8 mouse cellular contexts compared by ENCODE assay signal in the genomic region with DNA sequence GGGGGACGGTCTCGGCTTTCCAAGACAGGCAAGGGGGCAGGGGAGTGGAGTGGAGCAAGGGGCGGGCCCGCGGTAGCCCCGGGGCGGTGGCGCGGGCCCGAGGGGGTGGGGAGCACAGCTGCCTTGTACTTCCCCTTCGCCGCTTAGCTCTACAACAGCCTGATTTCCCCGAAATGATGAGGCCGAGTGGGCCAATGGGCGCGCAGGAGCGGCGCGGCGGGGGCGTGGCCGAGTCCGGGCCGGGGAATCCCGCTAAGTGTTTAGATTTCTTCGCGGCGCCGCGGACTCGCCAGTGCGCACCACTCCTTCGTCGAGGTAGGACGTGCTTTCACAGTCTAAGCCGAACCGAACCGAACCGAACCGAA. TPM values are rescaled to one million over a fixed set of nuclear protein-coding genes. Genes with fewer than 3 reads are reported as not detected.
A peak's percentile ranks its signal among the peaks of the same experiment; 100 is the strongest.
DNase-seq lines count a peak whose midpoint lies in the region; ATAC-seq and TF ChIP-seq lines count a peak whose summit lies in the region.

A gene (plus strand): TSS at position 255 of the 365 bp plus-strand sequence.

- peak; percentile 62 for ATAC-seq in erythroid progenitor cell, adult 5-6 weeks (replicated peaks; ENCODE audit: low FRiP score, poor library complexity, severe bottlenecking)
- ATAC-seq in heart, embryonic 12.5 days (ENCODE audit: insufficient number of reproducible peaks, low FRiP score), result peak; percentile 88
- ATAC-seq in kidney, postnatal 0 days (replicated peaks; ENCODE audit: low FRiP score, low read depth), result peak; percentile 91
- ATAC-seq in monocyte, adult 5-6 weeks (replicated peaks; ENCODE audit: insufficient number of reproducible peaks, low FRiP score, low TSS enrichment, poor library complexity, severe bottlenecking), result peak; percentile 77

- H3K9me3 ChIP-seq in heart, embryonic 12.5 days (replicated peaks), result no peaks in the 10 kb centered on the region
- H3K9me3 ChIP-seq in kidney, postnatal 0 days (replicated peaks; ENCODE audit: low read length), result no peaks in the 10 kb centered on the region

- H3K4me2 ChIP-seq in heart, embryonic 12.5 days, result peak within 1 kb of the TSS; percentile 88
- peak within 1 kb of the TSS; percentile 76 for H3K4me2 ChIP-seq in kidney, postnatal 0 days (ENCODE audit: low read length)

- 0% methylated on average over 39 of the region's 40 CpGs for WGBS in heart, embryonic 12.5 days
- under 1% methylated on average over 40 of the region's 40 CpGs for WGBS in kidney, postnatal 0 days
- under 1% methylated on average over 40 of the region's 40 CpGs for WGBS in liver, adult 2 months

- peak within 1 kb of the TSS; percentile 88 for H3K4me3 ChIP-seq in heart, embryonic 12.5 days
- H3K4me3 ChIP-seq in kidney, postnatal 0 days (replicated peaks; ENCODE audit: low read depth, low read length), result peak within 1 kb of the TSS; percentile 68
- peak within 1 kb of the TSS; percentile 81 for H3K4me3 ChIP-seq in liver, adult 2 months (ENCODE audit: insufficient read depth, low read depth, low read length)

- H3K27me3 ChIP-seq in heart, embryonic 12.5 days (replicated peaks), result peaks cover 6% of the 10 kb centered on the region
- H3K27me3 ChIP-seq in kidney, postnatal 0 days (ENCODE audit: insufficient read depth, low read length), result no peaks in the 10 kb centered on the region
- no peaks in the 10 kb centered on the region for H3K27me3 ChIP-seq in liver, adult 2 months (ENCODE audit: control insufficient read depth, insufficient read depth, low read length)

- peak; percentile 96 for TF ChIP-seq POLR2A in liver, adult 2 months (IDR thresholded peaks at IDR 0.05; ENCODE audit: extremely low read depth, insufficient read depth, low read length)

- H3K36me3 ChIP-seq in heart, embryonic 12.5 days, result peaks cover 17% of the 10 kb centered on the region
- 0 out of 2 replicates have a peak, but pooled peaks cover 4% of the 10 kb centered on the region for H3K36me3 ChIP-seq in kidney, postnatal 0 days (ENCODE audit: insufficient read depth, low read length)
- H3K36me3 ChIP-seq in liver, adult 2 months (ENCODE audit: control insufficient read depth, insufficient read depth, low read length), result peaks cover 18% of the 10 kb centered on the region

- no peaks in the 10 kb centered on the region; the same call in 1 of the 2 replicates for H3K79me2 ChIP-seq in liver, adult 2 months (ENCODE audit: control insufficient read depth, insufficient read depth, low read length)

- peak within 1 kb of the TSS; percentile 55 for H3K27ac ChIP-seq in heart, embryonic 12.5 days (ENCODE audit: poor library complexity, severe bottlenecking)
- H3K27ac ChIP-seq in kidney, postnatal 0 days, result peak within 1 kb of the TSS; percentile 80
- H3K27ac ChIP-seq in liver, adult 2 months (replicated peaks; ENCODE audit: insufficient read depth, low read depth, low read length), result peak within 1 kb of the TSS; percentile 86

- H3K9ac ChIP-seq in heart, embryonic 12.5 days, result peak within 1 kb of the TSS; percentile 85
- H3K9ac ChIP-seq in kidney, postnatal 0 days (ENCODE audit: low read depth, low read length), result peak within 1 kb of the TSS; percentile 77
- peak within 1 kb of the TSS; percentile 91 for H3K9ac ChIP-seq in liver, adult 2 months (ENCODE audit: low read depth, low read length)

- no peak for TF ChIP-seq CTCF in kidney, postnatal 0 days (IDR thresholded peaks at IDR 0.05; ENCODE audit: low read depth)
- no peak for TF ChIP-seq CTCF in liver, adult 2 months (IDR thresholded peaks at IDR 0.05; ENCODE audit: low read depth, low read length)

- peaks cover 9% of the 10 kb centered on the region for H3K4me1 ChIP-seq in heart, embryonic 12.5 days (replicated peaks)
- no peaks in the 10 kb centered on the region; the same call in 1 of the 2 replicates for H3K4me1 ChIP-seq in kidney, postnatal 0 days (replicated peaks; ENCODE audit: insufficient read depth, low read length)
- peaks cover 16% of the 10 kb centered on the region for H3K4me1 ChIP-seq in liver, adult 2 months (ENCODE audit: control insufficient read depth, insufficient read depth, low read length)

- DNase-seq in CD4-positive, CD25-positive, alpha-beta regulatory T cell, adult 2 months (ENCODE audit: low read depth, low spot score), result peak; percentile 98
- DNase-seq in brain, embryonic 18.5 days (ENCODE audit: low read depth, low spot score), result peak; percentile 54
- DNase-seq in kidney, postnatal 0 days (ENCODE audit: low spot score), result peak; percentile 96
- DNase-seq in liver, adult 2 months (ENCODE audit: extremely low read depth, low read depth, low spot score), result peak; percentile 75
- DNase-seq in spleen, postnatal 4 days (ENCODE audit: low spot score in 2 of 2), result peak; percentile 92 to 94

RNA-seq across cellular contexts. Expression of the gene that starts here (rescaled TPM):
- total RNA-seq in erythroid progenitor cell, adult 5-6 weeks (2015; ENCODE audit: low replicate concordance), result 10.1 and 10.9 TPM in 2 replicates
- total RNA-seq in erythroid progenitor cell, adult 5-6 weeks (2017; ENCODE audit: low replicate concordance), result 7.2 and 38.7 TPM in 2 replicates
- polyA plus RNA-seq in heart, embryonic 12.5 days (2016; fragmentation: Nextera tagmentation; extraction: Ambion mirVana), result 9.8 and 11.3 TPM in 2 replicates
- polyA plus RNA-seq in kidney, postnatal 0 days (2015; fragmentation: Nextera tagmentation; extraction: Ambion mirVana), result 14.0 and 17.9 TPM in 2 replicates
- total RNA-seq in liver, adult 2 months (2014; rRNA removed), result 37.5 and 44.2 TPM in 2 replicates
- 27.9 and 43.0 TPM in 2 replicates for polyA plus RNA-seq in liver, adult 2 months (2012; rRNA removed)
- total RNA-seq in monocyte, adult 5-6 weeks (2017), result 300 to 388 TPM (median 378 TPM) in 3 replicates

Comparison
In these comparisons a context has a peak if more than half of its experiments do, and no peak if none do; other contexts are left out.
1. Peak in every context shown above with its lines: DNase-seq, ATAC-seq, H3K4me3 ChIP-seq and H3K27ac ChIP-seq.